26 mouse cellular contexts compared by ENCODE assay signal in genomic region chr9:28190751-28191150, GRCm38 (mm10).
"Had no signal": no experiment of that assay in that cellular context is flagged by ENCODE, and none has a peak within 500 bp of the region (broad histone marks: within the 10 kb centered on the region; RNA-seq: fewer than 3 reads in every experiment).

No protein-coding gene starts in this region.

- H3K9ac ChIP-seq: embryonic facial prominence, embryonic 12.5 days; embryonic facial prominence, embryonic 13.5 days; embryonic facial prominence, embryonic 15.5 days; forebrain, embryonic 12.5 days; forebrain, embryonic 13.5 days; forebrain, embryonic 15.5 days; forebrain, postnatal 0 days had no signal

- H3K4me3 ChIP-seq: embryonic facial prominence, embryonic 10.5 days; embryonic facial prominence, embryonic 12.5 days; embryonic facial prominence, embryonic 13.5 days; embryonic facial prominence, embryonic 15.5 days; erythroblast, embryonic 14.5 days; forebrain, embryonic 10.5 days; forebrain, embryonic 12.5 days; forebrain, embryonic 13.5 days; forebrain, embryonic 15.5 days; gastrocnemius, adult 2 months; heart, adult 2 months had no signal

- H3K9me3 ChIP-seq: embryonic facial prominence, embryonic 10.5 days; embryonic facial prominence, embryonic 12.5 days; embryonic facial prominence, embryonic 13.5 days; embryonic facial prominence, embryonic 15.5 days; forebrain, embryonic 10.5 days; forebrain, embryonic 12.5 days; forebrain, embryonic 13.5 days; forebrain, embryonic 15.5 days had no signal

- H3K27me3 ChIP-seq: embryonic facial prominence, embryonic 12.5 days; embryonic facial prominence, embryonic 13.5 days; embryonic facial prominence, embryonic 15.5 days; forebrain, embryonic 12.5 days; forebrain, embryonic 13.5 days; forebrain, embryonic 15.5 days had no signal

- ATAC-seq: forebrain, embryonic 13.5 days; forebrain, embryonic 14.5 days; forebrain, embryonic 15.5 days; forebrain, embryonic 16.5 days; forebrain, postnatal 0 days had no signal

- H3K36me3 ChIP-seq: embryonic facial prominence, embryonic 10.5 days; embryonic facial prominence, embryonic 12.5 days; embryonic facial prominence, embryonic 13.5 days; embryonic facial prominence, embryonic 15.5 days; forebrain, embryonic 10.5 days; forebrain, embryonic 12.5 days; forebrain, embryonic 15.5 days had no signal

- H3K27ac ChIP-seq: embryonic facial prominence, embryonic 10.5 days; embryonic facial prominence, embryonic 12.5 days; embryonic facial prominence, embryonic 13.5 days; embryonic facial prominence, embryonic 15.5 days; forebrain, embryonic 10.5 days; forebrain, embryonic 12.5 days; forebrain, embryonic 13.5 days; forebrain, embryonic 15.5 days; gastrocnemius, adult 2 months; heart, adult 2 months had no signal

- DNase-seq: cerebellum, adult 8-10 months; cerebellum, adult 9-10 months; cerebellum, adult 9-11 months; cerebellum, postnatal 25 days; cerebellum, postnatal 36 days; embryo, embryonic 11 days; forebrain, postnatal 0 days; gastrocnemius, adult 2 months; gastrocnemius, postnatal 10 days; gastrocnemius, postnatal 14 days; gastrocnemius, postnatal 25 days; gastrocnemius, postnatal 36 days; heart, adult 11 months; heart, adult 18-20 months; heart, adult 2 months had no signal

- H3K4me2 ChIP-seq: embryonic facial prominence, embryonic 12.5 days; embryonic facial prominence, embryonic 13.5 days; embryonic facial prominence, embryonic 15.5 days; forebrain, embryonic 12.5 days; forebrain, embryonic 13.5 days; forebrain, embryonic 15.5 days had no signal

- H3K4me1 ChIP-seq: embryonic facial prominence, embryonic 10.5 days; embryonic facial prominence, embryonic 12.5 days; embryonic facial prominence, embryonic 13.5 days; embryonic facial prominence, embryonic 15.5 days; forebrain, embryonic 10.5 days; forebrain, embryonic 12.5 days; forebrain, embryonic 13.5 days; forebrain, embryonic 15.5 days had no signal
